Mouse (Mus musculus): Measurements from ENCODE around the gene C1s1. TPM values are rescaled to one million over a fixed set of nuclear protein-coding genes. Genes with fewer than 3 reads are reported as not detected.
"Not testable (repeated sequence)": the region's sequence is repeated elsewhere in the genome, so short reads cannot be mapped to it uniquely, and the experiment has no call there.

Gene C1s1
- polyA plus RNA-seq, 1 experiment from 2014 or later = 0.51 TPM

DNA sequence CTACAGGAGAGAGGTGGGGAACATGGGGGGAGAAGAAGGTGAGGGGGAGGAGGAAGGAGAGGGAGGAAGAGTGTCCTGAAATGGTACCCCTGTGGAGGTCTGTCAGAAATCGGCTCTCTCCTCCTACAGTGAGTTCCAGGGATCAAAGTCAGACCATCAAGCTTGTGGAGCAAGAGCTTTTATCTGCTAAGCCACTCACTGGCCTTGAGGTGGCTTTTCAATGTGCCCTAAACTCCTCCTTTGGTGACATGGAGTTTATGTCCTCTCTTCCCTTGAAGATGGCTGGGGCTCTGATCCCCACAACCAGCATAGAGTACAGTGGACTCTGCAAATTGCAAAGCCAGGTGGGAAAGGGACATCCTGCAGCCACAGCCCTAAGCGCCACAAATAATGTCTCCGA lies 5.8 kb upstream of the C1s1 start:
- H3K27ac ChIP-seq; H3K9me3 ChIP-seq; DNase-seq (ENCODE audit: low spot score); H3K36me3 ChIP-seq; H3K4me3 ChIP-seq; H3K4me1 ChIP-seq (replicated peaks); H3K27me3 ChIP-seq (ENCODE audit: insufficient read depth, poor library complexity, severe bottlenecking): not testable (repeated sequence)
- 92% methylated on average over 3 of the region's 3 CpGs for WGBS

DNA sequence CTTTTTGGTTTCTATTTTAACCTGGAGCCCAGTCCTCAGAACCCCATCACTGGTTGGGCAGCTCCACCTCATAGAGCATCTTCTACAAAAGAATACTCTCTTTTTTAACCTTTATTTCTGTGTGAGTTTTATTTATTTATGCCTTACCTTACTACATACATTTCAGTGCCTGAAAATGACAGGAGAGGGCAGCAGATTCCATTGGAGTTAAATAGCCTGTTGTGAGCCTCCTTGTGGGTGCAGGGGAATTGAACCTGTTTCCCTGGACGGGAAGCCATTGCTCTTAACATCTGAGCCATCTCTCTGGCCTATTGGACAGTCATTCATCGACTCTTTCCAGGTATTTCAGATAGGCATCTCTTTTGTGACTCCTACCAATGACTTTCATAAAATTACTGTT lies 3.3 kb upstream of the C1s1 start:
- Histone ChIP-seq H3K36me3 (no peaks in the 10 kb centered on the region), H3K27me3 (ENCODE audit: insufficient read depth, poor library complexity, severe bottlenecking) (no peaks in the 10 kb centered on the region), H3K4me3 (no peak overlapping the region), H3K4me1 (replicated peaks) (no peaks in the 10 kb centered on the region), H3K9me3 (no peaks in the 10 kb centered on the region; the same call in 1 of the 2 replicates), H3K27ac (no peak overlapping the region)
- WGBS = 83% methylated on average over 2 of the region's 2 CpGs
- no peak for DNase-seq (ENCODE audit: low spot score)

DNA sequence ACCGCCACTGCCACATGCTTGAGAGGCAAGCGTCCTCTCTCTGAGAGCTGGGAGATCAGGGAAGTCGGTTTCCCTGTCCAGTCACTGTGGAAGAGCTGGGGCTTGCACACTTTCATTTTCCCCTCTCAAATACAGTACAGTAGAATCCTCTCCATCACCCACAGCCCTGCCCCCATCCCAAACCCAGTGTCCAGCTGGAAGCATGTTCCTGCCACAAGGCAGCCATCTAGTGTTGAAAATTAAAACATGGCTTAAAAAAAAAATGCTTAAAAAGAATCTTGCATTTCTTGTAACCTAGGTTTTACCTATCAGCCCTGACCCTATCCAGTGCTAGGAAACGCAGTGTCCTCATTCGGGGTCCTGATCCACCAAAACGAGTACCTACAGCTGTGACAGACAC lies 2.3 kb upstream of the C1s1 start:
- Histone ChIP-seq H3K9me3 (no peaks in the 10 kb centered on the region), H3K36me3 (no peaks in the 10 kb centered on the region), H3K27ac (no peak overlapping the region), H3K4me1 (replicated peaks) (no peaks in the 10 kb centered on the region), H3K27me3 (ENCODE audit: insufficient read depth, poor library complexity, severe bottlenecking) (no peaks in the 10 kb centered on the region), H3K4me3 (no peak overlapping the region)
- no peak for DNase-seq (ENCODE audit: low spot score)
- WGBS = 89% methylated on average over 6 of the region's 6 CpGs

DNA sequence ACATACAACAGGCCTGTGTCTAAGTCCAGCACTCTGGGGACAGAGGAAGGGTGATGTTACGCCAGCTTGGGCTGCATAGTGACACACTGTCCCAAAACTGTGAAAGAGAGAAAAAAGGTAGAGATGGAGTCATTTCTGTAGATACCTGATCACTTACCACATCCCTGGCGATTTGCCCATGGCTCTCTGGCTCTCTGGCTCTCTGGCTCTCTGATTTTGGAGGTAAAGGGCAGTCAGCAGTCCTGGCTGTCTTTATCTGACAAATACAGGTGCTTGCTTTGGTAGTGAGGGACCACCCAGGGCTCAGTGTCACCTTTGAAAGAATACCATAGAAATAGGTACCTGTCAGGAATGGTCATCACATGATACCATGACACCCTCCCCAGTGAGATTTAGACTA lies 983 bp downstream of the C1s1 start:
- WGBS = 84% methylated on average over 2 of the region's 2 CpGs
- not testable (repeated sequence) for H3K9me3 ChIP-seq; H3K4me1 ChIP-seq (replicated peaks)

DNA sequence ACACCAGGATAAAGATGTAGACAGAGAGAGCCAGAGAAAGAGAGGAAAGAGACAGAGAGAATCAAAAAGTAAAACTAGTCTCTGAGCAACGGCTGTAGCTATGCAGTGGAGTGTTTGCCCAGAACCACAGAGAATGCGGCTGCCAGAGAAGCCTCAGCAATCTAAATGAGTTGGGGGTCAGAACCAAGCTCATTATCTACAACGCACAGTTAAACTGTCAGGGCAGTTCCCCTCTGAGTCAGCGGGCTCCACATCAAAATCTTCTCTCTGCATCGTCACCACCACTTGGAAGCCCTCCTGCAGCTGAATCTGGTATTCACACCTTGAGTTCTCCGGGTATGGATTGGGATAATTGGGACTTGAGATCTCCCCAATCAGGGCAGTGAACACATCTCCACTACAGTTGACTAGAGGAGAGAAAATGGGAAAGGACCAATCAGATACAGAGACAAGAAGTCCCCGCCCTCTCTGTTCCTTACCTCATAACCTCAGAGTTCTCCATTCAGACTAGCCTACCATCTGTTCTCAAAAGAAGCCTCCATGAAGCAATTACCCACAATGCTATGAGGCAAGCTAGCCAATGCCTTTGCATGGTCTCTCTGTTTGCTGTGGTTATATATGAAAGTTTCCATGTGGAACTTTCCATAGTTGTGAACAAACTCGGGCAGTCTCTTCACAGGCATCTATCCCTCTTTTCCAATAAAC lies 5.9 kb downstream of the C1s1 start:
- H3K27ac ChIP-seq; DNase-seq (ENCODE audit: low spot score); H3K4me1 ChIP-seq (replicated peaks); H3K27me3 ChIP-seq (ENCODE audit: insufficient read depth, poor library complexity, severe bottlenecking); H3K4me3 ChIP-seq; H3K9me3 ChIP-seq; H3K36me3 ChIP-seq: not testable (repeated sequence)
- WGBS = 84% methylated on average over 8 of the region's 8 CpGs

More for the DNA sequence above, 983 bp downstream of the C1s1 start:
- H3K4me3 ChIP-seq; H3K36me3 ChIP-seq; H3K27me3 ChIP-seq (ENCODE audit: insufficient read depth, poor library complexity, severe bottlenecking); H3K27ac ChIP-seq; DNase-seq (ENCODE audit: low spot score): not testable (repeated sequence)

DNA sequence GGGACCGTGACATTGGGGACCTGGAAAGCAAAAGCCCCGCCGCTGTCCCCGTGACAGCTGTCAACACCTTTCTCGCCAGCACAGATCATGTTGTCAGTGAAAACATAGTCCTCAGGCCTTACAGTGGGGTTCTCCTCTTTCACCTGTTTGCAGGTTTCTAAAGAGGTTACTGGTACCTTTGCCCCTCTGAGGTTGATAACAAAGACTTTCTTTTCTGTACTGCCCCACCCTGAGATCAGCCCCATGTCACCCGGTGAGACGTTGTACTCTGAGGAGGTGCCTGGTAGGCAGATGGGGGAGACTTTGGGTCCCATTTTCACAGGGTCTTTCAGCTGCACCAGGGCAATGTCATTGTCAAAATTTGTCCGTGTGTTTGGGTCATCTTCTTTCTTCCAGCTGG lies 11.1 kb downstream of the C1s1 start:
- WGBS = 86% methylated on average over 8 of the region's 8 CpGs
- Histone ChIP-seq H3K27me3 (ENCODE audit: insufficient read depth, poor library complexity, severe bottlenecking) (no peaks in the 10 kb centered on the region), H3K36me3 (no peaks in the 10 kb centered on the region)

DNA sequence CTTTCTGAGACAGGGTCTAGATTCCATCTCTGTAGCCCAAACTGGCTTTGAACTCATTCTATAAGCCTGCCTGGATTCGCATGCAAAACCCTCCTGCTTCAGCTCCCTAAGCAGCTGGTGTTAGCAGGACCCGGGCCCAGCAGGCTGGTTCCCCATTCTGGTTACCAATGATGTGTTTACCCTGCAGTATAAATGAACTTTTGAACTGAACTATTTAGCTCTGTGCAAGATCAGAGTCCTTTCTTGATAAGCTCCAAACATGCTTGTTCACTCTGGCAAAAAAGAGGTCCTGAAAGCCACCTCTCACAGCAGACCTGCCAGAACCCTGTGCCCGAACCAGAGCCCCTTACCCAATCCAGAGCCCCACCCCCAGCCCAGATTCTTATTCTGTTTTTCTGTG lies 14.3 kb downstream of the C1s1 start:
- Histone ChIP-seq H3K36me3 (no peaks in the 10 kb centered on the region), H3K9me3 (no peaks in the 10 kb centered on the region), H3K4me3 (no peak overlapping the region), H3K4me1 (replicated peaks) (no peaks in the 10 kb centered on the region), H3K27me3 (ENCODE audit: insufficient read depth, poor library complexity, severe bottlenecking) (no peaks in the 10 kb centered on the region), H3K27ac (no peak overlapping the region)
- no peak for DNase-seq (ENCODE audit: low spot score)
- 85% methylated on average over 3 of the region's 3 CpGs for WGBS

More for the DNA sequence above, 11.1 kb downstream of the C1s1 start:
- no peak for DNase-seq (ENCODE audit: low spot score)
- H3K4me1 ChIP-seq (replicated peaks) = no peaks in the 10 kb centered on the region
- H3K9me3 ChIP-seq = no peaks in the 10 kb centered on the region
- H3K4me3 ChIP-seq = no peak overlapping the region
- no peak overlapping the region for H3K27ac ChIP-seq

DNA sequence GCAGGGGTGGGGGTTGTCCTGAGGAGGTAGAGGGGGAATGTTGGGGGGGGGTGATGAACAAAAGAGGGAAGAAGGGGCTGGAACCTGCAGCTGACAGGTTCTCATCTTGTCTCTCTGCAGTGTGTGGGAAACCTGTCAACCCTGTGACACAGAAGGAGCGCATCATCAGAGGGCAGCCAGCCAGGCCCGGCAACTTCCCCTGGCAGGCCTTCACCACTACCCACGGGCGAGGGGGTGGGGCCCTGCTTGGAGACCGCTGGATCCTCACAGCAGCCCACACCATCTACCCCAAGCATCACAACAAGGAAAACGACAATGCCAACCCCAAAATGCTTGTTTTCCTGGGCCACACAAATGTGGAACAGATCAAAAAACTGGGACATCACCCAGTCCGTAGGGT lies 20.1 kb downstream of the C1s1 start:
- not testable (repeated sequence) for H3K4me1 ChIP-seq (replicated peaks); H3K9me3 ChIP-seq; H3K27ac ChIP-seq; H3K36me3 ChIP-seq; H3K4me3 ChIP-seq; DNase-seq (ENCODE audit: low spot score); H3K27me3 ChIP-seq (ENCODE audit: insufficient read depth, poor library complexity, severe bottlenecking)
- WGBS = 74% methylated on average over 7 of the region's 7 CpGs

DNA sequence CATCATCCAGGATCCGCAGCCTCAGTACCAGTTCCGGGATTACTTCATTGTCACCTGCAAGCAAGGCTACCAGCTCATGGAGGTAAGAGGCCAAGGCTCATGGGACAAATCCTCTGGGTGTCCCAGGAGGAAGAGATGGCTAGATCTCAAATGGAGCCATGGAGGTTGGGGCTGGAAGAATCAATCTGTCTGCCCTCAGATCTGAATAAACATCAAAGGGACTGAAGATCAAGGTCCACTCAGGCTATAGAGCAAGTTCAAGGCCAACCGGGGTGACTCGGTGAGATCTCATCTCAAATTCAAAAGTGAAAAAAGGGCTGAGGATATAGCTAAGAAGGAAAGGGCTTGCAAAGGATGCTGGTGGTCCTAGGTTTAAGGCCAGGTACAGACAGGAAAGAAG lies 24.4 kb downstream of the C1s1 start:
- not testable (repeated sequence) for DNase-seq (ENCODE audit: low spot score); H3K9me3 ChIP-seq; H3K4me3 ChIP-seq; H3K27me3 ChIP-seq (ENCODE audit: insufficient read depth, poor library complexity, severe bottlenecking); H3K4me1 ChIP-seq (replicated peaks); H3K27ac ChIP-seq; H3K36me3 ChIP-seq
- 90% methylated on average over 4 of the region's 4 CpGs for WGBS

DNA sequence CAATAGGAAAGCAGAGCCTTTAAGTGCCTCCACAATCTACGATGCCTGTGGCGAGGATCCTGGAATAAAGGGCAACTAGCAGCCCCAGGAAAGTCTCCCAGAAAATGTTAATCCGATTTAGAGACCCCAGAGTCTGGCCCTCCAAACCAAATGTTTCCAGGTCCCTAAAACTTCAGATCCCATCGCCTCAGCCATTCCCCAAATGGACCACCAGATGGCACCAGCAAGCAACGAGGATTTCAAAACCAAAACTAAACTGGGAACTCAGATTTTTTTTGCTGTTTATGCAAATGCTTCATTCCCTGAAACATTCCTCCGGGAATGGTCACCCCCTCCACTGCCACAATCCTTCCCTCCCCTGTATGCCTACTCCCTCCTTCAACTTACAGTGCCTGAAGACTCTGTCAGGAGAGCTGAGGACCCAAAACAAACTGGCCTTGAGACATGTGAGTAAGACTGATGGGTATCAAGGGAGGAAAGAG lies 29.8 kb downstream of the C1s1 start, which contains the start of gene C1ra:
Gene C1ra (plus strand): TSS at position 51 of the 482 bp plus-strand sequence.
- WGBS = 14% methylated on average over 6 of the region's 6 CpGs
- H3K27me3 ChIP-seq (ENCODE audit: insufficient read depth, poor library complexity, severe bottlenecking) = no peaks in the 10 kb centered on the region
- H3K4me1 ChIP-seq (replicated peaks) = no peaks in the 10 kb centered on the region
- no peaks in the 10 kb centered on the region for H3K36me3 ChIP-seq
- H3K27ac ChIP-seq = no peak within 1 kb of the TSS
- no peaks in the 10 kb centered on the region for H3K9me3 ChIP-seq
- peak within 1 kb of the TSS; percentile 20; the same call in 1 of the 2 replicates for H3K4me3 ChIP-seq
- peak; percentile 34 for DNase-seq (ENCODE audit: low spot score)

DNA sequence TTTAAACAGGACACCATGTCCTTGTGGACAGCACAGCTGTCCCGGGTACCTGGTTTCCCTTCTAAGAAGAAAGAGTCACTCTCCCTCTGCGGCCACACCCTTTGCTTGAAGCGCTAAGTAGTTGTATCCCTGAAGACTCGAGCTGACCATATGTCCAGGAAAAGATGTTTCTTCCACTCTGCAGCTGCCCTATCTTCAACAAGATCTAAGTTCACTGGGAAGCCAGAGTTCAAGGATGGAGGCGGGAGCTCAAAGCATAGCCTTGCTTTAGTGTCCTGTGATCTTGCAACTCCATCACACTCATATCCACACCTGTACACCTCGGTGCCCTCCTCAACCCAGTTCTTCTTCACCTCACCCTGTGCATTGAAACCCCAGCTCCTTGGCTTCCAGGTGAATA lies 30.2 kb downstream of the C1s1 start:
- H3K27ac ChIP-seq = no peak overlapping the region
- H3K9me3 ChIP-seq = no peaks in the 10 kb centered on the region
- no peaks in the 10 kb centered on the region for H3K36me3 ChIP-seq
- no peak for DNase-seq (ENCODE audit: low spot score)
- 68% methylated on average over 6 of the region's 6 CpGs for WGBS
- no peak overlapping the region for H3K4me3 ChIP-seq
- H3K4me1 ChIP-seq (replicated peaks) = no peaks in the 10 kb centered on the region
- no peaks in the 10 kb centered on the region for H3K27me3 ChIP-seq (ENCODE audit: insufficient read depth, poor library complexity, severe bottlenecking)

DNA sequence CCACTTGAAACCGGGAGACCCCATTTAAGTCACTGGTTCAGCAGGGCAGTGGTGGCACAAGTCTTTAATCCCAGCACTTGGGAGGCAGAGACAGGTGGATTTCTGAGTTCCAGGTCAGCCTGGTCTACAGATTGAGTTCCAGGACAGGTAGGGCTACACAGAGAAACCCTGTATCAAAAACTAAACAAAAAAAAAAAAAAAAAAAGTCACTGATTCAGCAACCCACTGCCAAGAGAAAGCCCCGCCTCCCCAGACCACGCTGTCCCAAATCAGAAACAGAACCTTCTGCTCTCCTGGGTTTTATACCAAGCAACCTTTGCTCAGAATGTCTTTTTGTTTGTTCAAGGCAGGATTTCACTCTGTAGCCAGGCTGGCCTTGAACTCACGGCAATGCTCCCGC lies 33.0 kb downstream of the C1s1 start:
- not testable (repeated sequence) for H3K4me3 ChIP-seq; H3K9me3 ChIP-seq; H3K27ac ChIP-seq; DNase-seq (ENCODE audit: low spot score); H3K36me3 ChIP-seq; H3K27me3 ChIP-seq (ENCODE audit: insufficient read depth, poor library complexity, severe bottlenecking); H3K4me1 ChIP-seq (replicated peaks)
- WGBS = 89% methylated on average over 5 of the region's 5 CpGs

DNA sequence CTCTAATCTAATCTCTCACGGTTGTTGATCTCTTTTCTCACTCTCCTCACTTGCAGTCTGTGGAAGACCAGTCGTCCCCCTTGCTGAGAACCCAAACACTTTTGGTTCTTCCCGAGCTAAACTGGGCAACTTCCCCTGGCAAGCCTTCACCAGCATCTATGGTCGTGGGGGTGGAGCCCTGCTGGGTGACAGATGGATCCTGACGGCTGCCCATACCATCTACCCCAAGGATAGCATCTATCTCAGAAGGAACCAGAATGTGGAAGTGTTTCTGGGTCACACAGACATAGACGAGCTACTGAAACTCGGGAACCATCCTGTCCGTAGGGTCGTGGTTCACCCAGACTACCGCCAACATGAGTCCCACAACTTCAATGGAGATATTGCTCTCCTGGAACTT lies 33.9 kb downstream of the C1s1 start:
- 82% methylated on average over 10 of the region's 10 CpGs for WGBS
- no peaks in the 10 kb centered on the region for H3K27me3 ChIP-seq (ENCODE audit: insufficient read depth, poor library complexity, severe bottlenecking)

DNA sequence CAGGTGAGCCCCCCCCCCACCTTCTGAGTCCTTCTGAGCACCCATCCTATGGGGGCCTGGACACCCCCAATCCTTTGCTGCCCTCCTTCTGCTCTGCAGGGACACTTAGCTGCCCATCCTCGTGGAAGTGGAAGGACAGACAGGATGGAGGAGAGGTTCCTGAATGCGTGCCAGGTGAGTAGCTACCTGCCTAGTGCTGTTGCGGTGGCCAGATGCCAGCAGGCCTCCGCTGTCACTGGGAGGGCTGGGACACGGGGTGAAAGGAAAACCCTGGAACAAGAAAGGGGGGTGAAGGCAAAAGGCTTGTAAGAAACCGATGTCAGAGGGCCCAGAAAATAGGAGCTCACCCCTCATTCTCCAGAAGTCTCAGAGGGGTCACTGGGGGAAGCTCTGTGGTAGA lies 35.2 kb downstream of the C1s1 start:
- no peak for DNase-seq (ENCODE audit: low spot score)

More for the DNA sequence above, 33.9 kb downstream of the C1s1 start:
- no peak overlapping the region for H3K4me3 ChIP-seq
- no peak for DNase-seq (ENCODE audit: low spot score)
- no peak overlapping the region for H3K27ac ChIP-seq
- H3K9me3 ChIP-seq = no peaks in the 10 kb centered on the region
- H3K4me1 ChIP-seq (replicated peaks) = no peaks in the 10 kb centered on the region
- no peaks in the 10 kb centered on the region for H3K36me3 ChIP-seq

More for the DNA sequence above, 35.2 kb downstream of the C1s1 start:
- no peaks in the 10 kb centered on the region for H3K36me3 ChIP-seq
- no peaks in the 10 kb centered on the region for H3K27me3 ChIP-seq (ENCODE audit: insufficient read depth, poor library complexity, severe bottlenecking)
- no peak overlapping the region for H3K27ac ChIP-seq
- 83% methylated on average over 6 of the region's 6 CpGs for WGBS
- no peaks in the 10 kb centered on the region for H3K9me3 ChIP-seq
- no peaks in the 10 kb centered on the region for H3K4me1 ChIP-seq (replicated peaks)
- no peak overlapping the region for H3K4me3 ChIP-seq

Measured in hindbrain, embryonic 10.5 days (tissue).